Mouse (Mus musculus) lung, postnatal 4 days (tissue): ENCODE measurements around the gene Mapk8ip1.

Source experiments
- DNase-seq, 2 experiments: peaks; one replicate each; pipeline ENCODE4 v3.0.0; 2021

Mapk8ip1 gene

DNA sequence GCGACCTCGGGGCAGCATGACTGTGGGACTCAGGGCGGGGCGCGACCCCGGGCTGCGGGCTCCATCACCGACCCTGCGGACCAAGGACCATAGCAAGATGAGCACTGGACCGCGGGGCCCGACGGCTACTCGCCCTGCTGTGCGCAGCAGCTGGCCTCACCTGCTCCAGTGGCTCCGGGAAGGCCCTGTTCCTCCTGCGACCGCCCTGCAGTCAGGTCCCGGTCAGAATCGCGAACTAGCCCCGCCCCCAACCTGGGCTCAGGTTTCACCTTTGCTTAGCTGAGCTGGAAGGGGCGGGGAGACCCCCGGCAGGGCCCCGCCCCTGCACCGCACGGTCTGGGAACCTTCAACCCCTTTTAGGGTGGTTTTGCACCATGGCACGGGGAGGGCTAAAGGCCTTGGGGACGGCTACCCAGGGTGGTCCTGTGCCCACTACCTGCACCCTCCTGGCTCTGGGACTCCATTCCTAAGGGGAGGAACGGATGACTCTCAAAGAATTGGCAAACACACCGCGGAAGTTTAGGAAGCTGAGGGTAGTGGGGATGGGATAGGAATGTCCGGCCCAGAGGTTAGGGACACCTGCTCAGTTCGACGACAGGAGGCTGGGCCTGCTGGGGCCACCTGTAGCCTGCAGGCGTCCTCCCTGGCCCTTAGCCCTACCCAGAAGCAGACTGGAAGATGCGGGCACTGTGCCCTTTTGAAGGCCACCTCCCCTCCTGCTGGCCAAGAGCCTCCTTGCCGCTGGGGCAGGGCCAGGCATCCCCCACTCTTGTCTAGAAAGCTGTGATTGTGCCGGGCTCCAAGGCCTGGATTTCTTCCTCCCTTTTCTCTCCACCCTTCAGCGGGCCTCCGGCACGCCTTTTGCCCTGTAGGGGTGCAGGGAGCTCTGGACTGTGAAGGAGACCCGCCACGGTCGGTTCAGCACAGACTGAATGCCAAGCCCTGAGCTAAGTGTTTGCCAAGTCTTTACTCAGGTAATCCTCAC is 29.9 kb downstream of the Mapk8ip1 start:
- peak; percentile 82 to 91 for DNase-seq

DNA sequence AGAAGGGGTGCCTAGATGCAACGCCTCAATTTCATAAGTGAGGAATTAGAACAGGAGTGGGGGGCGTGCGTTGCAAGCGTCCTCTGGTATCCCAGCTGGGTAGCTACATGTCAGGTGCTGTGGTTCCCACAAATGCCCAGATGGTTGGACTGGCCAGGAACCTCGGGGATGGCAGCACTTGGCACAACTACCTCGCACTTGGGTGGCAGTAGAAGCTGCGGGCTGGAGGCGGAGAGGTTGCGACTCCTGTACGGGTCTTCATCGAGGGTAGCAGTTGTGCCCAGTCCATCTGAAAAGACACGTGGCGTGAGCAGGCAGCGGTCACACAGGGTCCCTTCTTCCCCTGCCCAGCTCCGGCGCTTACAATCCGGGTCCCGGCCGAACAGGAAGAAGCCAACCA is 30.7 kb downstream of the Mapk8ip1 start:
- no peak for DNase-seq

DNA sequence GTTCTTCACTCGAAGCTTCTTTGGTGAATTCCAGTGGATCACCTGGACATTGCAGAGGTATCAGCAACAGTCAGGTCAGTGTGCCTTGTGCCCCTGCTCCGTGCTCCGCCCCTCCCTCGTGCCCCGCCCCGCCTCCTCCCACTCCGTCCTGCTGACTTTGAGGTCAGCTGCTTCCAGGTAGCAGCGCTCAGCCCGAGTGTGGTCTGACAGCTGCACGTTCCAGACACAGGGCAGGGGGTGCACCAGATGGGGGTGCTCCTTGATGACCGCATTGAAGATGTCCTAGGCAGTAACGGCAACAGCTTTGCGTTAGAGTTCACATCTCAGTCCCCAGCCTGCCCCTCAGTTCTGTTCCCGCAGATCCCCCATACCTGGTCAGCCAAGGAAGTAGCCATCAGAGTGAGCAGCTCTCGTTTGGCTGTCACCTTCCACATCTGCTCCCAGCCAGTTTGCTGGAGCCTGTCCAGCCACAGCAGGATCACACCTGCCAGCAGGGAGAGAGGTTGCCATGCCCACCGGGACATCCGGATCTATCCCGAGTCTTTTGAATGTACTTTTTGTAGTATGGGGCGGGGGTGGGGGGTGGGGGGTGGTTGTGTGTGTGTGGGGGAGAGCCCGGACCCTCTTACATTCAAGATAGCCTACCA is 33.6 kb downstream of the Mapk8ip1 start:
- peak in 1 of 2 experiments; percentile 37 for DNase-seq

DNA sequence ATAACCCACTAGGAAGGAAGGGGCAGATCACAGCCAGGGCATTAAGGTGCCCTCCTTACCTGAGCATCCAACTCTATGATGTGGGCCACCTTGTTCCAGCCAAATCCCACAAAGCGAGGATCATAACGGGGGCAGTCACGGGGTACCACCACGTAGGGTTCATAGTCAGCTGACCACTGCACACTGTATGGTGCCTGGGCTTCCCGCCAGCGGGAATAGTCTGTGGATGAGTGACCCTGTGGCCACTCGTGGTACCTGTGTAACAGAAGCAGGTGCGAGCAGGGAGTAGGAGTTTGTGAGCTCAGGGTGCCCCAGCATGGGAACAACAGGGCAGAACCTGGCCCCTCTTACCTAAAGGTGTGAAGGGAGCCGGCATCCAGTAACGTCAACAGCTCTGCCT is 35.5 kb downstream of the Mapk8ip1 start:
- DNase-seq = peak in 1 of 2 experiments; percentile 22

DNA sequence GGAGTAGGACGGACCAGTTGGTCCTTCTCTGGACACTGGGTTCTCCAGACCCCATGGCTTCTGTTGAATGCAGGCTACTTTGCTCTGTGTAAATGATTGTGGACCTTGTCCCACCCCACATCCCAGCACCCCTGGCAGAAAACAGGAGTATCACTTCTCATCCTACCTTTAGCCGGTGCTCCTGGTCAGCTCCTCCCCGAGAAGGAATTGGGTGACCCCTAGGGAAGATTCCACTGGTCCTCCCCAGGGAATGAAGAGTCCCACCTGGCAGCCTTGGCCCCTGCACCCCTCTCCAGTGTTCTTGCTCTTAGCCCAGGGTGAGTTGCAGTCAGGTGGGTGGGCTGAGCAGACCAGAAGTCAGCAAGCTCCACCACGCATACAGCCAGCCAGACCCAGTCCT is 37.0 kb downstream of the Mapk8ip1 start:
- no peak for DNase-seq

DNA sequence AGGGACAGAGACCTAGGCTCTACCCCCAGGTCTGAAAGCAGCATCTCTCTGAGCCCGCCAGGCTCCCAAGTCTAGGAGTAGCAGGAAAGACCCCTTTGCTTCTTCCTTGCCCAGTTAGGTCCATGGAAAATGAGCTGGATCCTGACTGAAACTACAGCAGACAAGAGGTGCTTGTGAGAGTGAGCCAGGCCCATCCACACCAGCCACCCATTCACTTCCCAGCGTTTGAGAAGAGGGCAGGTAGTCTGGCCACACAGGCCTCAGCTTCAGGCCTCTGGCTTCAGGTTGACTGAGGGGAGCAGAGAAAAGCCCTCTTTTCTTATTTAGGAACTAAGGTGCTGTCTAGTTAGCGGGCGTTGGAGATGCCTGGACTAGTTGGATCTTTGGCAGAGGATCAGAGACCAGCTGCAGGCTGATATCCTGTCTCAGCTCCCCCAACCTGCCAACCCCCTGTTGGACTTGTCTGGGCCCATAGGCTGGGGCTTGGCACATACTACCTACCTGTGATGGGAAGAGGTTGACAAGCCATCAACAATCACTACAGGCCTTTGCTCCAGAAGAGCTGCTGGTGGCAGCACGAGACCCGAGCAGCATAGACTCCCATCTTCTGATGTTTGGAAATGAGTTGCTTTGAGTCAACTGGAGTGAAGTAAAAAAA is 38.4 kb downstream of the Mapk8ip1 start:
- no peak for DNase-seq

DNA sequence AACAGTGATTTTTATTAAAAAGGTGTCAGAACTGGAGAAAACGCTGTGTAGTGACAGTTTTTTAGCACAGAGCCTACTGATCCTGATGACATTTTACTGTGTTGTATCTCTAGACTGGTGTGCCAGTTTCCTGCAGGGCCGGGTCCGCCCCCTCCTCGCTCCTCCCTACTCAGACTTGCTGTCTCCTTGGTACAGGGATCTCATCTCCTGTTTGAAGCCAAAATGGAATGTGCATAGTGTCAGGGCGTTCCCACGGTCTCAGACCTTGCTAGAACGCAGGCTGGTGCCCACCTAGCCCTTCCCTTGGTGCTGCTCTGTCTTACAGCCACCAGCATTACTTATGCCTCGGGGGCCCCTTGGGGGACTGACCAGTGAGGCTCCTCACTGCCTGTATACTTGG is 39.3 kb downstream of the Mapk8ip1 start:
- DNase-seq = peak in 1 of 2 experiments; percentile 23

DNA sequence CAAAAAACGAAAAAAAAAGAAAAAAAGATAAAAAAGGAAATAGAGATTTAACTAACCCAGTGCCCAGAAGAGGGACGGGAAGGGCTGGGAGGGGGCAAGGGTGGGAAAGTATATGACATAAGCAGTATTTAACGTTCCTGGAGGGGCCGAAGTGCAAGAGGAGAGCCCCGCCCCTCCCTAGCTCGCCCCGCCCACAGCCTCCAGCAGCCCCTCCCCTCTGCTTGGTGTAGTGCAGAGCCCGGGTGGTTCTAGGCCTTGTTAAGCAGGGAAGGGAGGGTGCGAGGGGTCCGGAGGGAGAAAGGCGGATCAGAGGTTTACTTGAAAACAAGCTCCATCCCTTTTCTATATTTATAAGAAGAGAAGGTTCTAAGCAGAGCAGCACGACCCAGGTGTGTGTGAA is 40.2 kb downstream of the Mapk8ip1 start:
- peak in 1 of 2 experiments; percentile 15 for DNase-seq

DNA sequence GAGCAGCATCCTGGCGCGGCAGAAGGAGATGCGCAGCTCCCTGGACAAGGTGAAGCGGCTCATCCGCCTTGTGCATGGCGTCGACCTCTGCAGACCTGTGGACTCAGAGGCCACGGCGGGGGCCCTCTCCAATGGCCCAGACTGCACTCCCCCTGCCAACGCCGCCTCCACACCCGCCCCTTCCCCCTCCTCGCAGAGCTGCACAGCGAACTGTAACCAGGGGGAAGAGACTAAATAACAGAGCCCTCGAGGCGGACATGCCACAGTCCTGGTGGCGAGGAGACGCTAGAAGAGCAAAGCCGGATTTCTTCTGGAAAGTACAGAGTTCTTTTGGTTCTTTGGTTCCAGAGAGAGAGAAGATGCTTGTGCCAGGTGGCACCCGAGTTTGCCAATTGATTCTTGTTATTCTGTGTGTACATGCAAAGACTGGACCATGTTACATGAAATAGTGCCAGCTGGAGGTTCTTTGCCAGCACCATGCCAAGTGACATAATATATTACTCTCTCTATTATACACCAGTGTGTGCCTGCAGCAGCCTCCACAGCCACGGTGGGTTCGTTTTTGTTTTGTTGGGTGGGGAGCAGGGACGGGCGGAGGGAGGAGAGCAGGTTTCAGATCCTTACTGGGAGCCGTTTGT is 40.8 kb downstream of the Mapk8ip1 start:
- DNase-seq = peak in 1 of 2 experiments; percentile 22

DNA sequence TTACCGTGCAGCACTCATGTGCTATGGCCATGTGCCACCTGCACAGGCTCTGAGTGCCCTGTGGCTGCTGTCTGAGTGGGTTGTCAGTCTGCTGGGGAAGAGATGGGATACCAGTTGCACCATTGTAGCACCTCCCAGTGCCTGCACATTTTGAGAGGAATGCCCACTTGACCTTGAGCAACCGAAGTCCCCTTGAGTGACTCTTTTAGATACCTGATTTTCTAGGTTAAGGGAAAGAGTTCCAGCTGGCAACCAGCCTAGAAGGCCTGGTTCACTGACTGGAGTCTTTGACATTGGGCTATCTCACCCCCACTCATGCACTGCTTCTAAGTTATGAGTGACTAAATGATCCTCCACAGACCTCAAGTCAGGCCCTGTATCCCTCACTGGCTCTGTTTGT is 41.8 kb downstream of the Mapk8ip1 start:
- peak; percentile 39 to 48 for DNase-seq

DNA sequence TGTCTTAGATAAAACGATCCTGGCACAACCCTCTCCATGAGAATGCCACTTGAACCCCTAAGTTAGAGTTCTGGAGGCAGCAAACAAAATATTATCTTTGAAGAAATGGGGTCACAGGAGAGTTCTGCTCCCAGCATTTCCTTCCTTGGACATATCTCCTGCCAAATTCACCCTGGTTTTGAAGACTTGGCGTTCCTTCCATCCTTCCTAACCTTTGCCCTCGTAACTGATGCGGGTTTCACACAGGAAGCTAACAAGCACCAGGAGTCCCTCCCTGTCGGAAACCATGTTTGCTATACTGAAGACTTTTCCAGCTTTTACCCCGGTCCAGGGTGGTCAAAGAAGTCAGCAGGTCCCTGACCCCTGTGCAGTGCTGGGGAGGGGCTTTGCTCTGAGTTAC is 46.8 kb downstream of the Mapk8ip1 start:
- peak in 1 of 2 experiments; percentile 25 for DNase-seq

DNA sequence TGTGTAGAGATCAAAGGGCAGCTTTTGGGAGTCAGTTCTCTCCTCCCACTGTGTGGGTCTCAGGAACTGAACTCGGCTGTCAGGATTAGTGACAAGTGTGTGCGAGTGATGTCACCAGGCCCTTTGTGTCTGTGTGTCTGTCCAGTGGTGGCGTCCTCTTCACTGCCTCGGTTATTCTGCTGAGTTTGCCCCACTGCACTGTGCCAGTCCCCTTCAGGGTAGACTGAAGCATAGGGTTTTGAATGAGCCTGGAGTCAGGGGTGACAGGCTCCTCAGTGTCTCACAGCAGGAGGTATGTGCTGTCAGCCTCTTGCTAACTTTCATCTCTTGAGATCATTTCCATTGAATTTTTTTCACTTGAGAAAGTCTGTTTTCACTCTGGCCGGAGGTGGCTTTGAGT is 47.7 kb downstream of the Mapk8ip1 start:
- no peak for DNase-seq

DNA sequence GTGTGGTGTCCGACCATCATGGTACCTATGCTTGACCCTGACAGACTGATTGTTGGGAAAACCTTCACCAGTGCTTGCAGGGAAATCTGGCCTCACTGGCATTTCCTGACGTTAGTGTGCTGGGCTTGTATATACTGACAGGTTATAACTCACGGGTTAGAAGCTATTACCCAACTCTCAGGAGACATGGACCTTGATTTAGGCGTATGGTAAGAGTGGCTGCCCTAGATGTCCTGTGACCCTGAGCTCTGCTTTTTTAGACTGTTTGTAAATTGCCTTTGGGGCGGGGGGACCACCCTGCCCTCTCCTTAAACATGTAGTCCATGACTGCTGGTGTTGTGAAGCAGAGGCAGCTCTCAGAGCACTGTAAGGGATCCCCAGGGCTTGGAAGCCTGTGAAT is 50.4 kb downstream of the Mapk8ip1 start:
- DNase-seq = no peak

DNA sequence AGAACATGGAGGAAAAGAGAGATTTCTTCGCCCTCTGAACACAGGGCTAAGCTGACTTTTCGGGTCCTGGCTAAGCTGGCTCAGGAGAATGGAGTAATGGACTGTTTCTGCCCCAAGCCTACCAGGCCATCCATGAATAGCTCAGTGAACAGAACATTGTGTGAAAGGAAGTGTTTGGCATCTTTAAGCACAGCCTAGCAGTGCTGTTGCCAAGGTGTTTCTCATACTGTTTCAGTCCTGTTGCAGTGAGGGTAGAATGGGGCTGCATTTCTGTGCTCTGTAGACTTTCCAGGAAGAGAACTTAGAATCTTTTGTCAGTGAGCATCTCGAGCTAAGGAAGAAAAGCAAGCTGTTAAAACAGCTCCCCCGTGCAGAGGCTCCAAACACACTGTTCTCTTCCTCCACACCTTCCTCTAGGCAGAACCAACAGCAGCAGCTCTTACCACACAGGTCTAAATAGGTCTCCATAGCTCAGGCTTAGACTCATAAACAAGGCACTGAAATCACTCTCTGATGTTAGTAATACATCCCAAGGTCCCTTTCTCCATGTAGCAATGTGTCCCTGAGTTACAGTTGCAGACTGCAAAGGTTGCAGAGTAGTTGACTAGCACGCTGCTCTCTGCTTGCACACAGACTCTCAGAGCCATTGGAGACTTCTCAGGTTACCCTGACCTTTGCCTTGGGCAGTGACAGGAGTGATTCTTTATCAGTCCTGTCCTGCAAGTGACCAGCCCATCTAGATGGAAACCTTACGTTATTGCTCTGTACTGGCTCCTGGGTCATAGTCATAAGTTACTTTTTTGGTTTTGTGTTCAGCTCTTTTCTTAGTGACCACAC is 51.3 kb downstream of the Mapk8ip1 start:
- DNase-seq = no peak

DNA sequence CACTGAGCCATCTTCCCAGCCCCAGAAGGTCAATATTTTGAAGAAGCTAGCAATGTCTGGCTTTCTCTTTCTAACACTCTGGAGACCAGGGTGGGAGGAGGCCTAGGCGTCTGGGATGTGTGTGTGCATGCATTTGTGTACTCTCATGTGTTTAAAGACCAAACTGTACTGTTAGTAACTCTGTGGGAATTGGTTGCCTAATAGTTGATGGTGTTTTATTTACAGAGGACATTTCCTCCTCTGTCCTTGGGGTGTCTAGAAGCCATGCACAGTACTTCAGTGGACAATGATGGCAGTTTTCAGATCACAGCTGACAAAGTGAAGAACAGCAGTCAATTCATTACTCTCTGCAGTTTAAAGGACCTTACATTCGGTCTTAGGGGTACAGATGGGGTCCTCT is 53.9 kb downstream of the Mapk8ip1 start:
- DNase-seq = no peak

DNA sequence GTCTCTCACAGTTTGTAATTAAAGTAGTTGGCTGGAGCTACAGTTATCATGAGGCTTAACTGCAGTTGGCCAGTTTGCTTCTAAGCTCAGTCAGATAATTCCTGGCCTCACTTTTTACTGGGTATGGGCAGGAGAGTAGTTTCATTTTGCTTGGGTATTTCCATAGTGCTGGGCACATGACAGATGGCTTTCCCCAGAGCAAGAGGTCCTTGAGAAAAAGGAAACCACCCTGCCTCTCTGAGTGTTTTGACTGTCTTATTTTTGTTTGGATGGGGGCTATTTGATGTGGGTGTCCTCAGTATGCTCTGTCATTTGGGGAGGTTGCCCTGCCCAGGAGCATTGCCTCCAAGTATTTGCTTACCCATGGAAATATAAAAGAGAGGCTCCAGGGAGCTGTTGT is 58.6 kb downstream of the Mapk8ip1 start:
- no peak for DNase-seq
